Mouse (Mus musculus): Measurements from ENCODE around the gene Myl12a. TPM values are rescaled to one million over a fixed set of nuclear protein-coding genes. Genes with fewer than 3 reads are reported as not detected.

Myl12a gene
- polyA plus RNA-seq, 1 experiment, result 47.9 TPM

DNA sequence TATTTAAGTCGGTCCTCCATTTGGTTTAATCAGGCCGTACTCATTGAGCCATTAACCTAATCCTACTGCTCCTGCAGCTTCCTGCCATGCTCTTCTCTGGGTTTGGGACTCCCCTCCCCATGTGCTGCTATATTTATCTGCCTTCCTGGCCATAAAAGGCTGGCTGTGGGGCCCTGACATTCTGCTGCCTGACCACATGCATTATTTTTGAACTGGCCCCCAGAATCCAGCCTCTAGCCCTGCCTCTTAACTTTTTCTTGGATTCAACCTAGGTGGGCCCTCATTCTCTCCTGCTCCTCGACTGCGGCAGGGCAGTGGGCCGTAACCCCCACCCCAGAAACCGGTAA is 16.6 kb upstream of the Myl12a start:
- Histone ChIP-seq H3K4me1 (ENCODE audit: control insufficient read depth, insufficient read depth, low read length) (0 out of 2 replicates have a peak, but pooled peaks cover 2% of the 10 kb centered on the region), H3K27ac (ENCODE audit: insufficient read depth, low read length) (no peak overlapping the region), H3K4me3 (replicated peaks; ENCODE audit: insufficient read depth, low read depth, low read length) (no peak overlapping the region), H3K27me3 (ENCODE audit: control insufficient read depth, insufficient read depth, low read length) (no peaks in the 10 kb centered on the region)
- DNase-seq, result no peak
- 35% methylated on average over 6 of the region's 6 CpGs for WGBS
- TF ChIP-seq POLR2A (IDR thresholded peaks at IDR 0.05; ENCODE audit: borderline replicate concordance, insufficient read depth, low read length) (no peak), CTCF (IDR thresholded peaks at IDR 0.05; ENCODE audit: borderline replicate concordance, insufficient read depth, low read depth, low read length) (no peak)

DNA sequence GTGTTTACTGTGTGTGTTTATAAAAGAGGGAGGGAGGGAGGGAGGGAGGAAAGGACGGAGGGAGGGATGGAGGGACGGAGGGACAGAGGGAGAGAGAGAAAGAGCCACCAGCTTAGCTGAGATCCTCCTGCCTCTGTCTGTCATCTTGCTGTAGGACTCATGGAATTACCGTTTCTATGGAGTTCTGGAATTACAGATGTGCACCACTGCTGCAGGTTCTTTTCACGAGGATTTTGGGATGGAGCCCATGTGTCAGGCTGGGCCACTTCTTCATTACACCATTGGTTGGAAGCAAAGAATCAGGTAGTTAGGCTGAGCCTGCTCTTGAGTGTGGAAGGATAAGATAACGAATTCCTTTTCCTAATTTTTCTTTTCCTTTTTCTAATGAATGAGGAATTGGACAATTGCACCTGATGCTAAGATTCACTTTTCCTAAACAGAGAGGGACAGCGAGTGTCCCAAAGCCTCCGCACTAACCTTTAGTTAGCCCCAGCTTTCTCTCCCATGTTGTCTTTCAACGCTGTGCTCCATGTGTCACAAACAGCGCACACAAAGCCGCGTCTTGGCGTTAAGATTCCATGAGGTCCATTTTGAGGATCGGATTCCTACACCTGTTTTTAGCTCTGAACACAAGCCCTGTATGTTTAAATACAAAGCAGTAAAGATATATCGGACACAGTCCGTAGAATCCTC is 16.1 kb upstream of the Myl12a start:
- no peak overlapping the region for H3K4me3 ChIP-seq (replicated peaks; ENCODE audit: insufficient read depth, low read depth, low read length)
- H3K27me3 ChIP-seq (ENCODE audit: control insufficient read depth, insufficient read depth, low read length), result no peaks in the 10 kb centered on the region
- DNase-seq, result no peak
- 0 out of 2 replicates have a peak, but pooled peaks cover 2% of the 10 kb centered on the region for H3K4me1 ChIP-seq (ENCODE audit: control insufficient read depth, insufficient read depth, low read length)
- 89% methylated on average over 15 of the region's 15 CpGs for WGBS
- H3K27ac ChIP-seq (ENCODE audit: insufficient read depth, low read length), result no peak overlapping the region
- no peak for TF ChIP-seq POLR2A (IDR thresholded peaks at IDR 0.05; ENCODE audit: borderline replicate concordance, insufficient read depth, low read length)
- TF ChIP-seq CTCF (IDR thresholded peaks at IDR 0.05; ENCODE audit: borderline replicate concordance, insufficient read depth, low read depth, low read length), result no peak

DNA sequence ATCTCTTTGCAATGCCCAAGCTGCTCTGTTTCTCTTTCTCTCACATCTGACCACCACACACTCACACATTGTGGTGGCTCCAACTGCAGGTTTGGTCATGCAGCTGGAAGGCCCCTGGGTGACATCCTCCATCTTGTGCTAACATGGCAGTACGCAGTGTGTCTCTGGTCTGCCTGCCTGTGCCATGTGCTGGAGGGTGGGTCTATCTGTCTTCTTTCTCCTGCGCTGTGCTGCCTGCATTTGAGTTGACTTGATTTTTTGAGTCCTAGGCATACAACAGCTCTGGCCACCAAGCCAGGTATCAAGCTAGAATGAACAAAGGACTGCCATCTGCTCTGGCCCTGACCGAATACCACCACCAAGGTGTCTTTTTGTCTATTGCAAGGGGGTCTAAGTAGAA is 15.5 kb upstream of the Myl12a start:
- Histone ChIP-seq H3K4me1 (ENCODE audit: control insufficient read depth, insufficient read depth, low read length) (0 out of 2 replicates have a peak, but pooled peaks cover 2% of the 10 kb centered on the region), H3K27ac (ENCODE audit: insufficient read depth, low read length) (no peak overlapping the region), H3K4me3 (replicated peaks; ENCODE audit: insufficient read depth, low read depth, low read length) (no peak overlapping the region), H3K27me3 (ENCODE audit: control insufficient read depth, insufficient read depth, low read length) (no peaks in the 10 kb centered on the region)
- 94% methylated on average over 3 of the region's 3 CpGs for WGBS
- no peak for TF ChIP-seq CTCF (IDR thresholded peaks at IDR 0.05; ENCODE audit: borderline replicate concordance, insufficient read depth, low read depth, low read length)
- no peak for DNase-seq

DNA sequence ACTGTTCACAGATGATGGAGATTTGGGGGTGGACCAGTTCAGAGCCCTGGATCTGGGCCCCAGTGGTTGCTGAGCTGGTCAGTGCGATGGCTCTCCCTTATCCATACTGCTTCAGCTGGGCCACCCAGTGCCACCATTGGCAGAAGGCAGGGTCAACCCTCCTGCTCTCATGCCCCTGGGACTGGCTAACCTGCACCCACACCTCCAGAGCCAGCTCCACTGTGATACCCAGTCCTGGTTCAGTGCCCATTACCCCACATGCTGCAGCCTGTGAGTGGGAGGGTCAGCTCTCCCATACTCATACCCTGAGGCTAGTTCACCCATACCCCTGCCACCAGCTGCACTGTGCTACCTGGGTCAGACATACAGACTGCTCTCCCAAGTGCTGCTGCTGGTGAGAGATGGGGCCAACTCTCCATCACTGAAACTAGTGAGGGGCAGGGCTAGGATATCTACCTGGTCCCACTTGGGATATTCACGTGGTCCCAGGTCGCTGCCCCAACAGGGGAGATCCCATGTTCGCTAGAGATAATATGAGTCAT is 14.8 kb upstream of the Myl12a start:
- Histone ChIP-seq H3K27ac (ENCODE audit: insufficient read depth, low read length) (no peak overlapping the region), H3K4me1 (ENCODE audit: control insufficient read depth, insufficient read depth, low read length) (0 out of 2 replicates have a peak, but pooled peaks cover 2% of the 10 kb centered on the region), H3K27me3 (ENCODE audit: control insufficient read depth, insufficient read depth, low read length) (no peaks in the 10 kb centered on the region), H3K4me3 (replicated peaks; ENCODE audit: insufficient read depth, low read depth, low read length) (no peak overlapping the region)
- TF ChIP-seq POLR2A (IDR thresholded peaks at IDR 0.05; ENCODE audit: borderline replicate concordance, insufficient read depth, low read length) (no peak), CTCF (IDR thresholded peaks at IDR 0.05; ENCODE audit: borderline replicate concordance, insufficient read depth, low read depth, low read length) (no peak)
- WGBS, result 94% methylated on average over 4 of the region's 4 CpGs
- DNase-seq, result no peak

DNA sequence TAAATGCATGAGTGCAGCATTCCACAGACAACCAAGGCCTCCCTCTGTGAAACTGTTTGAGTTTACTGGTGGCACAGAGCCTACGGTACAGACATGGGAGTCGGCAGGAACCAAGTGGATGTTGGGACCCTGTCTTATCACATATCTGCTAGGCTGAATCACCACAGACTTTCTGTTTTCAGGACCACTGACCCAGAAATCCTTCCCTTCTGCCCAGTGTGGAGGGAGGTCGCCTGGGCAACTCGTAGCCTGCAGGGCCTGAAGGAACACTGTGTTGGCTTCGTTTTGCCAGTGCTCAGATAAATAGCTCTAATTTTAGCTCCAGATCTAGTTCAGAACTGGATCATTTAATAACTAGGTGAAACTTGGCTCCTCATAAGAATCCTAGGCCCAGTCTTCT is 12.2 kb upstream of the Myl12a start:
- no peaks in the 10 kb centered on the region for H3K27me3 ChIP-seq (ENCODE audit: control insufficient read depth, insufficient read depth, low read length)
- no peak overlapping the region for H3K27ac ChIP-seq (ENCODE audit: insufficient read depth, low read length)
- no peak for DNase-seq
- 33% methylated on average over 5 of the region's 5 CpGs for WGBS
- H3K4me1 ChIP-seq (ENCODE audit: control insufficient read depth, insufficient read depth, low read length), result 0 out of 2 replicates have a peak, but pooled peaks cover 2% of the 10 kb centered on the region
- no peak overlapping the region for H3K4me3 ChIP-seq (replicated peaks; ENCODE audit: insufficient read depth, low read depth, low read length)
- no peak for TF ChIP-seq CTCF (IDR thresholded peaks at IDR 0.05; ENCODE audit: borderline replicate concordance, insufficient read depth, low read depth, low read length)
- TF ChIP-seq POLR2A (IDR thresholded peaks at IDR 0.05; ENCODE audit: borderline replicate concordance, insufficient read depth, low read length), result no peak

DNA sequence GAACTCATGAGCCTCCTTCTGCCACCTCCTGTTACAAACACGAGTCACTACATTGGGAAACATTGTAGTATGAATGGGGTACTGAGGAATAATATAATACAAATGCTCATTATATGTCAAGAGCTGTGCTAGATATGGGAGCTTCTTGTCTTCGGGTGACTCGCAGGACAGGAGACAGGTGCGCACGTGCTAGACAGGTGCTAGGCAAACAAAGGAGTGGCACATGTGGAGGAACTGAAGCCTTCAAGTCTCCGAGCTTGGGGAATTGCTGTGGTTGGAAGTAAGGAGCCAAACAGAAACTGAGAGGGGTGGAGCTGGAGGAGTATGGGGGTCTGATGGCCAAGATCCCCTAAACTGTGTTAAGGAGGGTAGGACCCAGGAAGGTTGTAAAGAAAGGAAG is 10.4 kb upstream of the Myl12a start:
- H3K27ac ChIP-seq (ENCODE audit: insufficient read depth, low read length), result no peak overlapping the region
- WGBS, result 91% methylated on average over 6 of the region's 6 CpGs
- no peak overlapping the region for H3K4me3 ChIP-seq (replicated peaks; ENCODE audit: insufficient read depth, low read depth, low read length)
- TF ChIP-seq CTCF (IDR thresholded peaks at IDR 0.05; ENCODE audit: borderline replicate concordance, insufficient read depth, low read depth, low read length) (no peak), POLR2A (IDR thresholded peaks at IDR 0.05; ENCODE audit: borderline replicate concordance, insufficient read depth, low read length) (no peak)
- no peaks in the 10 kb centered on the region for H3K27me3 ChIP-seq (ENCODE audit: control insufficient read depth, insufficient read depth, low read length)
- no peak for DNase-seq
- H3K4me1 ChIP-seq (ENCODE audit: control insufficient read depth, insufficient read depth, low read length), result 0 out of 2 replicates have a peak, but pooled peaks cover 2% of the 10 kb centered on the region

DNA sequence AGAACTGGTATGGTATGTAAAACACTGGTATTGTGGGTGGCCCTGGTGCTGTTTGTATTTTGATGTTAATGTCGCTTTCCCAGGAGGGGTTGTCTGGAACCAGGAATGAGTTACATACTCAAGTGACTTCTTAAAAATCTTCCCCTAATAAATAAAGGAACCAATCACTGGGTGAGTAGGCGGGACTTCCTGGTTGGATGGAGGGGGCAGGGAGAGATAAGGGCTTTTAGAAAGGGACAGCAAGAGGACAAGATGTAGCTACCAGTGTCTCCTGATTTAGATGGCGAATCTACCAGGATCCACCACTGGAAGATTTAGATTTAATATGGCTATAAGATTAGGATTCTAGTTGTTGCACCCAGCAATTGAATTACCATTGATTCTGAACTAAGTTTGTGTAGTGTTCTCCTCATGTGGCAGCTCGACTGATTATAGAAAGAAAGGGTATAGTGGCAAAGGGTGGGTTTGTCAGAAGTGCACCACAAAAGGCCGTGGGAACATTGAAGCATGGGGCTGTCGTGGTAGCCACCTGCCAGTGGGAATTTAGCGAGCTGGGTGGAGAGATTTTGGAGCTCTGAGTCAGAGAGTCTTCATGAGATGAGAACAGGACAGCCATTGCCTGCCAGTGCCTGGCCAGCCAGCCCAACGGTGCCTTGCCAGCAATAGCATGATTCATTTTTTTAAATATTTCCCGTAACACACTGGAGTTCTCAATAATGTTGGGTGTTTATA is 9.4 kb upstream of the Myl12a start:
- no peak for DNase-seq
- TF ChIP-seq CTCF (IDR thresholded peaks at IDR 0.05; ENCODE audit: borderline replicate concordance, insufficient read depth, low read depth, low read length), result no peak
- TF ChIP-seq POLR2A (IDR thresholded peaks at IDR 0.05; ENCODE audit: borderline replicate concordance, insufficient read depth, low read length), result no peak
- Histone ChIP-seq H3K4me3 (replicated peaks; ENCODE audit: insufficient read depth, low read depth, low read length) (no peak overlapping the region), H3K4me1 (ENCODE audit: control insufficient read depth, insufficient read depth, low read length) (0 out of 2 replicates have a peak, but pooled peaks cover 2% of the 10 kb centered on the region), H3K27ac (ENCODE audit: insufficient read depth, low read length) (no peak overlapping the region), H3K27me3 (ENCODE audit: control insufficient read depth, insufficient read depth, low read length) (no peaks in the 10 kb centered on the region)
- WGBS, result 83% methylated on average over 9 of the region's 9 CpGs
